Mouse (Mus musculus): Measurements from ENCODE around the gene Mis12.

GRCm38 (mm10) chr11:70982557-70983228 lies 36.7 kb upstream of the Mis12 start, which contains the start of gene C1qbp:
- TF ChIP-seq CTCF (IDR thresholded peaks at IDR 0.05; ENCODE audit: control insufficient read depth, insufficient read depth, insufficient read length) (peak; percentile 97), USF1 (IDR thresholded peaks at IDR 0.05; ENCODE audit: low read depth) (peak; percentile 53), MAX (IDR thresholded peaks at IDR 0.05) (peak; percentile 97), FOSL1 (IDR thresholded peaks at IDR 0.05; ENCODE audit: insufficient read depth, low read length, poor library complexity, severe bottlenecking) (no peak), CEBPB (IDR thresholded peaks at IDR 0.05; ENCODE audit: low read depth) (no peak), MYOG (IDR thresholded peaks at IDR 0.05; ENCODE audit: control insufficient read depth, extremely low read depth, insufficient read length) (no peak), MYOD1 (IDR thresholded peaks at IDR 0.05; ENCODE audit: control insufficient read depth, insufficient read length, low read depth) (no peak)

Data from C2C12 (cell line).